Mouse (Mus musculus): ENCODE data around the gene Ndufa3. TPM values are rescaled to one million over a fixed set of nuclear protein-coding genes. Genes with fewer than 3 reads are reported as not detected.

Ndufa3 gene
- total RNA-seq, 2 experiments from 2014 or later: 370 to 397 TPM

DNA sequence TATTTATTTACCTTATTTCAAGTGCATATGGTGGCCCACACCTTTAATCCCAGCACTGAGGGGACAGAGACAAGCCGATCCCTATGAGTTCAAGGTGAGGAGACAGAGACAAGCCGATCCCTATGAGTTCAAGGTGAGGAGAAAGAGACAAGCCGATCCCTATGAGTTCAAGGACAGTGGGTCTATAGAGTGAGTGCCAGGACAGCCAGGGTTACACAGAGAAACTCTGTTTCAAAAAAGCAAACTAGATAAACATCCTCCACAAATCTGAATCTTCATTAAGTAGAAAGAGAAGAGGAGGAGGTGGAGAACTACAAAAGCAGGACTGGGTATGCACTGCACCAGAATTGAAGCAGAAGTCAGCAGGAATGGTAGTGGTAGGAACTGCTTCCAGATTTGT is 8.5 kb upstream of the Ndufa3 start:
- intact Hi-C loops (cut with DNase I): no loop called here

DNA sequence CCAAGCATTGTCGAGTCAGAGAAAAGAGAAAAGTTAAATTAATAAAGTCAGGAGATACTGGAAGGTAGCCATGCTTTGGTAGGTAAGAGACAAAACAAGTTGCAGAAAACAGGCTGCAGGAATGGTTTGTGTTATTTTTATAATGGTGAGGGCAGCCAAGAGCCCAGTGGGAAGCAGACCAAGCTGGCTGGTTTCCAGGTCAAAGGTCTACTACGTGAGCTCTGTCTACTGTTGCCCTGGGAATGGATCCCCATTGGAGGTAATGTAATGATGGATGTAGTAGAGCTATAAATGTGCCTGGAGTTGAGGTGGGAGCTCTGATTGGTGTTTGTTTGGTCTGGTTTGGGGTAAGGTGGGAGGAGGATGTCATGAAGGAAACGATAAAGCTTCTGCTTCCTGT is 8.1 kb upstream of the Ndufa3 start:
- no peak for DNase-seq
- intact Hi-C loops (cut with DNase I): no loop called here

More for the DNA sequence above, 8.5 kb upstream of the Ndufa3 start:
- no peak for DNase-seq

DNA sequence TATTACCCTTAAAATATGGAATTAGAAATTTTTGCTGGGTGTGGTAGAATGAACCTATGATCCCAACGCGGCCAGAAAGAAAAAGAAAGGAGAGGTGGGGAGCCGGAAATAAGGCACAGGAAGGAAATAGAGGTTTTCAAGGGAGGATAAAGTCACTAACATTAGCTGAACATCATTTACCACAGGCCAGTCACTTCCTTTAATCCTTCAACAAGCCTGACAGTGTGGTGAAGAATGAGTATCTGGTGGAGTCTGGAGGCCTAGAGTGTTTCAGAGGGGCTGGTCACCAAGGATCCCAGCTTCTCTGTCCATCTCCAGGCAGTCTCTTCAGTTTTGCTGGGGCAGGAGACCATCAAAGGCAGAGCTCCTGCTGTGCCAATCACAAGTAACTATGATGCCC is 6.7 kb upstream of the Ndufa3 start:
- intact Hi-C loops (cut with DNase I): no loop called here
- no peak for DNase-seq

GRCm38 (mm10) chr7:3611006-3611405 is 6.2 kb upstream of the Ndufa3 start:
- no peak for DNase-seq
- intact Hi-C loops (cut with DNase I): no loop called here

- intact Hi-C loops (cut with DNase I): no loop called here
- no peak for DNase-seq
Observed at GRCm38 (mm10) chr7:3614021-3614420, 3.2 kb upstream of the Ndufa3 start.

DNA sequence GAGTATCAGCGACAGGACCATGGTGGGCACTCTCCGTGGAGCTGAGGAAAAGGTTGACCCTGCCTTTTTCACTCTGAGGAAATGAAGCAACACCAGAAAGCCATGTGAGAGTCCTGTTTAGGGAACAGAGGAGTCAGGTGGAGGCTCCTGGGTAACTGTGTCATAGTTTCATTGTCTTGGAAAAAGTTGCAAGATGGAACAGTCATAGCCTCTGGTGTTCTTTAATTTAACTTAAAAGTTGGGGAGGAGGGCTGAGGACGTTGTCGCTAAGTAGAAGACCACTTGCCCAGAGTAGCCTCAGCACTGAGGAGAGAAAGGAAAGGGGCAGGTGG is 1.1 kb upstream of the Ndufa3 start, which contains the start of gene Oscar:
Gene Oscar, minus strand, starts transcription at position 101 of the 332 bp plus-strand sequence.
- DNase-seq: no peak
- intact Hi-C loops (cut with DNase I): no loop called here

GRCm38 (mm10) chr7:3616389-3617241 is 558 bp upstream of the Ndufa3 start:
- intact Hi-C loops (cut with DNase I): no loop called here
- DNase-seq: peak; percentile 21

DNA sequence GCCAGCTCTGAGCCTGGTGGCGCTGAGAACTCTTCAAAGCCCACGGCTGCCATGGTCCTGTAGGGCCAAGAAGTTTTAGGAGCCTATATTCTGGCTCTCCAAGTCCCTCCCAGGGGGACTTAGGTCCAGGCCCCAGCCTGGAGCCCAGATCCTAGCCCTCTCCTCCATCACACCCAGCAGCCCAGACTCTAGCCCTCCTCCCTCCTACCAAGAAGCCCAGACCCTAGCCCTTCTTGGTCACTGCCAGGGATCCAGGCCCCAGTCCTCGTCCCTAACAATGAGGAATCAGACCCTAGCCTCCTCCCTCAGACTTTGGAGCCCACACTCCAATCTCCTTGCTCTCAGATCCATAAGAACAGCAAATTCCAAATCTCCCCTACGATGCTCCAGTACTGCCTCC is 11.9 kb downstream of the Ndufa3 start:
- no peak for DNase-seq
- intact Hi-C loops (cut with DNase I): no loop called here

- intact Hi-C loops (cut with DNase I): no loop called here
- peak; percentile 90 for DNase-seq
Observed at GRCm38 (mm10) chr7:3629543-3630477, 12.6 kb downstream of the Ndufa3 start, which contains the start of the genes Tfpt and Prpf31. TSS of gene Tfpt (minus strand) at chr7:3629929. TSS of gene Prpf31 (plus strand) at chr7:3629985.

DNA sequence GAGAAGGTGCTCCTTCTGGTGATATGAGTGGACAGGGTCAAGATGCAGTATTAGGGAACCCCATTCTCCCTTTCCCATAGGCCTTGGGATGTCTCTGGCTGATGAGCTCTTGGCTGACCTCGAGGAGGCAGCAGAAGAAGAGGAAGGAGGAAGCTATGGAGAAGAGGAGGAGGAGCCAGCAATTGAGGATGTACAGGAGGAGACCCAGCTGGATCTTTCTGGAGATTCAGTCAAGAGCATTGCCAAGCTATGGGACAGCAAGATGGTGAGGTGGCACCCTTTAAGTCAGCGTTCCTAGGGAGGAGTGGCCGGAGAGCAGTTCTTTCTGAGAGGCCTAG is 13.3 kb downstream of the Ndufa3 start:
- DNase-seq: no peak
- intact Hi-C loops (cut with DNase I): no loop called here

DNA sequence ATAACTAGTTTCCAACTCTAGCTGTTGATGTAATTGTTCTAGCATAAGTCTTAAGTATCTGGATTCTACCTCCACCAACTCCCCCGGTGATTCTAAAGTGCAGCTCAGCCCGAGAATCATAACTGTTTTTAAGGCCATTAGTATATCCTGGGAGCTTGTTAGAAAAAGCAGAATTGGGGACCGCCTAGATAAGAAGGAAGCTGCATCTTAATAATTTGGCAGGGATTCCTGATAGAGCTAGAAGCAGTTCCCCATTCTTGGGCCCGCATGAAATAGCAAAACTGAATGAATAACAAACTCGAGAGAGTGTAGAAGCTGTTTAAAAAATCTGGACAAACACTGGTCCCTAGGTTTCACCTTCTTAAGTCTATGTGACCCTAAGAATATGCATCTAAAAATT is 26.2 kb downstream of the Ndufa3 start:
- DNase-seq: no peak
- intact Hi-C loops (cut with DNase I): no loop called here

DNA sequence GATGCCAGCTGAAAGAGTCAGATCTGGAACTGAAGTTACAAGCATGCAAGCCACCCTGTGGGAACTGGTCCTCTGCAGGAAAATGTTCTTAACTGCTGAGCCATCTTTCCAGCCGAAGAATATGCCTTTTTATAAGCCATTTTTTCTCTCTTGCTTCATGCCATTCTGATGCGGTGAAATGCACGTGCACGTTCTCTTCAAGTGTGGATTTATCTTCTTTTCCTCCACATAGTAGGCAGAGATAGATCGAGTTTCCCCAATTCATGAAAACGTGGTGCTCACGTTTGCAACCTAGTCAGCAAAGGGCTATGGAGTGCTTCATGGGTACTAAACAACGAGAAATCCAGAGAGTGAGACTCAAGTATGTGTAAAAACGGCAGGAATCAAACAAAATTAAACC is 26.7 kb downstream of the Ndufa3 start:
- DNase-seq: no peak
- intact Hi-C loops (cut with DNase I): no loop called here

- intact Hi-C loops (cut with DNase I): no loop called here
- DNase-seq: no peak
Observed at GRCm38 (mm10) chr7:3644348-3644671, 27.1 kb downstream of the Ndufa3 start.

DNA sequence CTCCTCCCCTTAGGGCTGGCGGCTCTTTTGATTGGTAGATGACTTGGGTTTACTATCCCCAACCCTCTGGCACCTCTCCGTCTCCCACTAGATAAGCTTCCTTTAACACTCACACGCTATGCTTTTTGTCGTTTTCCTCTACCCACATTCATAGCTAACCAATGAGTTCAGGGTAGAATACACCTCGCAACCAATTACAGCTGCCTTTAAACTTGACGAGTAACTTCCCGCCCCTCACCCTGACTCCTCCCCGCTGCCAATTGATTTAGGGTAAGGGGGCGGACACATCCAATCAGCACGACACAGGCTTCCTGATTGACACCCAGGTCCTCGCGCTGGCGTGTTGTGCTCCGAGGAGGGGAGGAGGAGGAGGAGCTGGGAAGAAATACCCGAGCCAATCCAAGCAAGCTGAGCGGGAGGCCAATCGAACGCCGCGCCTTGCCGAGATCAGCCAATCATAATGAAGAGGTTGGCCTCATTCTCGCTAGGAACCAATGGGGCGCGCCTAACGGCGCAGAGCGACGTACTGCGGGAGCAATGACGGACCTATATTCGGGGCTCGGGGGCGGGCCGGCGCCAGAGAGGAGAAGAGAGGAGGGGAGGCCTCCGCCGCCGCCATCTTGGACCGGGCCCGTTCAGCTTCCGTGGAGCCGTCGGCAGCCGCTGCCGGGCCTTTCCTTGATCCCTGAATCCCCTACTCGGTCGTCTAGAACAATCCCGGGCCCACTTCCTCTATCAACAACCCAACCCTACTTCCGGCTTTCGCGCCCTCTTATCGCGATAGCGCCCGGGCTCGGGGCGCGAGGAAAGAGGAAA is 27.7 kb downstream of the Ndufa3 start, which contains the start of gene Cnot3:
Gene Cnot3, plus strand, starts transcription at position 597 of the 816 bp plus-strand sequence.
- intact Hi-C loops (cut with DNase I): no loop called here
- DNase-seq: peak; percentile 98

DNA sequence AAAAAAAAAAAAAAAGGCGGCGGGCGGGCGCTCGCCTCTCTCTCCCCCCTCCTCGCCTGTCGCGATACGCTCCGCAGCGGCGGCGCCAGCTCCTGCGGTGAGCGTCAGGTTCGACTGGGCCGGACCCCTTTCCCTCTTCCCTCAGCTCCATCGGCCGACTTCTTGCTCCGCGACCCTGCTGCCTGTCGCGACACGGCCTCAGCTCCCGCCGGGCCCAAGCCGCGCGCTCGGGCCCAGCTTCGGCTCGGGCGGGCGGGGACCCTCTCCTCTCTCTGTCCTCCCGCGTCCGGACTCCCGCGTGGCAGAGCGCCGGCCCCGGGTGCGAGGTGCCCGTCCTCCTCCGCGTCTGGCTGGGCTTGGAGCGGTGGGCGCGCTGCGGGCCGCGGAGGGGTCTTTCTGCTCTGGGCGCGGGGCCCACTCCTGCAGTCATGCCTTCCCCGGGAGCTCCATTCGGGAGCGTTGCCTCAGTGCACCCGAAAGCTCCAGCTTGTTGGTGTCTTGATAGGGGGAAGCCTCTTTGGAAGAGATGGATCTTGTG is 28.4 kb downstream of the Ndufa3 start:
- DNase-seq: peak; percentile 36
- intact Hi-C loops (cut with DNase I): no loop called here

- no peak for DNase-seq
- intact Hi-C loops (cut with DNase I): no loop called here
Observed at GRCm38 (mm10) chr7:3646188-3646587, 29.0 kb downstream of the Ndufa3 start.

GRCm38 (mm10) chr7:3646641-3647040 is 29.5 kb downstream of the Ndufa3 start:
- intact Hi-C loops (cut with DNase I): no loop called here

GRCm38 (mm10) chr7:3656966-3657365 is 39.8 kb downstream of the Ndufa3 start:
- DNase-seq: no peak
- intact Hi-C loops (cut with DNase I): no loop called here

More at GRCm38 (mm10) chr7:3646641-3647040, 29.5 kb downstream of the Ndufa3 start:
- no peak for DNase-seq

DNA sequence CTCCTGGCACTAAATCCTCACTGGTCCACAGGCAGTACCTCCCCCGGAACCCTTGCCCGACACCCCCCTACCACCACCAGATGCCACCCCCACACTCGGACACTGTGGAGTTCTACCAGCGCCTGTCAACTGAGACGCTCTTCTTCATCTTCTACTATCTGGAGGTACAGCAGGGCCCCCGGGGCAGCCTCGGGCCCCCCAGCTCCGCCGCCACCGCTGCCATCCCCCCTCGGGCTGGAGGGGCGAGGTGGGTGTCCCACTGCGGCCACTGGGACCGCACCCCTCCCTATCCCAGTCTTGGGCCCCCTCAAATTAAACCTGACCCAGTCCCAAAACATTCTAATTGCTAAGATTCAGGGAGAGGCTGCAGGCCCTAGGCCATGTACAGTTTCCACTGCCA is 41.4 kb downstream of the Ndufa3 start:
- DNase-seq: no peak
- intact Hi-C loops (cut with DNase I): no loop called here

DNA sequence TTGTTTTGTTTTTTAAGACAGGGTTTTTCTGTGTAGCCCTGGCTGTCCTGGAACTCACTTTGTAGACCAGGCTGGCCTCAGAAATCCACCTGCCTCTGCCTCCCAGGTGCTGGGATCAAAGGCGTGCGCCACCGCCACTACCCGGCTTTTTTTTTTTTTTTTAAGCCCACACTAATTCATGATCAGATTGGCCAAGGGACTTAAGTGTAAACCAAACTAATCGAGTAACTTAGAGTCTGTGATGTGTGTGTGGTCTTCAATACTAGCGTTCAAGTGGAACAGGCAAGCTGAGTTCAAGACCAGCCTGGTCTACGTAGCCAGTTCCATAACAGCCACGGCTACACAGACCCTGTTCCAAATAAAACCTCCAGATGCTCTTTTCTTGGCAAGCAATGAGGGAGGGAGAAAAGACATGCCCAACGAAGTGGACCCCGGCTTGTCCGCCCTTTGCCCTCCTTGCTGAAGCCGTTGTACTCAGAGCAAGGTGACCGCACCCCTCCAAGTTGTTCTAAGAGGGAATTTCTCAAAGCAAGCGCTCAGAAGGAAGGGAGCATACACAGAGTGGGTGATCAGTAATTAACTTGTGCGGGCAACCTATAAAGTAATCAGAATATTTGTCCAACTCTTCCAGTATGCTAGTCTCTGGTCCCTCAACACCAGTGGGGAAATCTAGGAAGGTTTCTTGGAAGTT is 47.5 kb downstream of the Ndufa3 start:
- intact Hi-C loops (cut with DNase I): no loop called here
- no peak for DNase-seq

Data from left cerebral cortex, postnatal 4 days (tissue).